Mouse (Mus musculus) embryo, embryonic 11 days (tissue): ENCODE measurements around the gene Mettl23.
"Not testable (repeated sequence)": the region's sequence is repeated elsewhere in the genome, so short reads cannot be mapped to it uniquely, and the experiment has no call there.

Experiments used
- DNase-seq: peaks from one replicate; pipeline ENCODE4 v3.0.0-alpha.2; 2015

Gene Mettl23

GRCm38 (mm10) chr11:116848086-116848876, 5.2 kb downstream of the Mettl23 start:
- DNase-seq, result no peak

- DNase-seq, result not testable (repeated sequence)
Observed at GRCm38 (mm10) chr11:116848877-116849178, 5.8 kb downstream of the Mettl23 start.

GRCm38 (mm10) chr11:116849587-116849986, 6.5 kb downstream of the Mettl23 start:
- DNase-seq, result no peak

- no peak for DNase-seq
Observed at GRCm38 (mm10) chr11:116850085-116850484, 7.0 kb downstream of the Mettl23 start.

DNA sequence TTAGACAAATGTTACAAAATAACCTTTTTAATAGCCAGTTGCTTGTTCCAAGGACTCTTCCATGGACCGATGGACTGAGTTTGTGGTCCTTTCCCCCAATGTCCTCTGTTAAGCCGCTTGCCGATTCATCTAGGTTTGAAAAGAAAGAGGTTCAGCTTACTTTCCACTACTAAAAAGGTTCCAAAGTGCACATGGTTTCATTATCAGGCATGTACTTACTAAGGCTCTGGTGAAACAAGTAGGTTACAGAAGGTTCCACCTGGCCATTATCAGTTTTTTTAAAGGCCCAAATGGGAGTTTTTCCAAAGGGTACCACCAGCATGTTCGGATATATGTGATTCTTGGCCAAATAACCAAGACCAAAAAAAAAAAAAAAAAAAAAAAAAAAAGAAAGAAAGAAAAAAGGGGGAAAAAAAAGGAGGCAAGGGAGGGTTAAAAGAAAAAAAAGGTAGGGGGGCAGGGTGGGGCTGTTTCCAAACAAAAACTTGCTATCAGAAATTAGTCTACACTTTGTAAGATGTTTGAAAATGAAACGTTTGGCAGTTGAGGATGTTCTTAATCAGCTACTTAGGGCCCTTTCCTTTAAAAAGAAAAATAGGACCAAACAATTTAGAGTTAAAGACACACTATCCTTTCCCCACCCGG, 7.9 kb downstream of the Mettl23 start:
- no peak for DNase-seq

GRCm38 (mm10) chr11:116851576-116852290, 8.7 kb downstream of the Mettl23 start:
- DNase-seq, result no peak

DNA sequence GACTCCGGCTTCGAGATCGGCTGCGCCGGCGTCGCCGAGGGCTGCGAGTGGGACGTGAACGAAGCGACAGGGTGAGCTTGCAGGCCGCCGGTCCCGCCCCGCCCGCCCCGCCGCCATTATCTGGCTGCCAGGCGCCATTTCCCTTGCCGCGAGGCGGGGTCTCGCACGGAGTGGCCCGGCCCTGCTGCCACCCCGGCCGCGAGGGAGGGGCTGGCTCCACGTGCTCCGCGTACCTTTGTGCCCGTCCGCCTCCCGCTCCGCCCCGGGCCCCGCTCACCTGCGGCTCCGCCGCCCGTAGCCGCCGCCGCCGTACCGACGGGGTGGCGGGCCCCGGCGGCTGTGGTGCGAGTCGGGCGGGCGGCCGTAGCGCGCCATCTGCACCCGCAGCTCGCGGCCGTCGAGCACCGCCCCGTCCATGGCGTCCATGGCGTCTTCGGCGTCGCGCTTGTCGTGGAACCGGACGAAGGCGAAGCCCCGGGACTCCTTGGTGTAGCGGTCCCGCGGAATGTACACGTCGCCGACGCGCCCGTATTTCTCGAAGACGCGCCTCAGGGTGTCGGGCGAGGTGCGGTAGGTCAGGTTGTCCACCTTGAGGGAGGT, 9.3 kb downstream of the Mettl23 start, which contains the start of gene Mfsd11:
Gene Mfsd11, plus strand, starts transcription at position 150 of the 600 bp plus-strand sequence.
- DNase-seq, result peak; percentile 85

GRCm38 (mm10) chr11:116852891-116853511, 9.9 kb downstream of the Mettl23 start, which contains the start of gene Srsf2:
Gene Srsf2 (minus strand): TSS chr11:116853094.
- DNase-seq, result peak; percentile 97

DNA sequence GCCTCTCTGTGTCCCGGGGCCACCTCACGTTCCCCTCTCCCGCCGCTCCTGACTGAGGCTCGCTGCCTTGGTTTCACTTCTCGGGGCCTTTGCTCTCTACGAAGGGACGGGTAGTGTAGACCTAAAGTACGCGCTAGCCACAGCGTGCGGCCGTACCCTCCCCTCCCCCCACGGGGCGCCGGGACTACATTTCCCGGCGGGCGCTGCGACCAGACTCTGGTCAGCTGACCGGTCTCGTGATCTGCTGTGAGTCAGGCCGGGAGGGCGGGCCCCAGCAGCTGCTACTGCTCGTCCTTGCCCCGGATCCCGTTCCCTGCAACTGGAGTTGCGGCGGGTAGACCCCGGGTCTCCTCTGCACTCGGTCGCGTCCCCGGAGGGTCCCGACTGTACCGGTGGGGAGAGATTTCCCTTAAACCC, 10.4 kb downstream of the Mettl23 start:
- DNase-seq, result peak; percentile 98

- no peak for DNase-seq
Observed at GRCm38 (mm10) chr11:116854279-116854678, 11.2 kb downstream of the Mettl23 start.

- peak; percentile 31 for DNase-seq
Observed at GRCm38 (mm10) chr11:116857183-116857850, 14.2 kb downstream of the Mettl23 start.

- no peak for DNase-seq
Observed at GRCm38 (mm10) chr11:116864444-116864843, 21.4 kb downstream of the Mettl23 start.

DNA sequence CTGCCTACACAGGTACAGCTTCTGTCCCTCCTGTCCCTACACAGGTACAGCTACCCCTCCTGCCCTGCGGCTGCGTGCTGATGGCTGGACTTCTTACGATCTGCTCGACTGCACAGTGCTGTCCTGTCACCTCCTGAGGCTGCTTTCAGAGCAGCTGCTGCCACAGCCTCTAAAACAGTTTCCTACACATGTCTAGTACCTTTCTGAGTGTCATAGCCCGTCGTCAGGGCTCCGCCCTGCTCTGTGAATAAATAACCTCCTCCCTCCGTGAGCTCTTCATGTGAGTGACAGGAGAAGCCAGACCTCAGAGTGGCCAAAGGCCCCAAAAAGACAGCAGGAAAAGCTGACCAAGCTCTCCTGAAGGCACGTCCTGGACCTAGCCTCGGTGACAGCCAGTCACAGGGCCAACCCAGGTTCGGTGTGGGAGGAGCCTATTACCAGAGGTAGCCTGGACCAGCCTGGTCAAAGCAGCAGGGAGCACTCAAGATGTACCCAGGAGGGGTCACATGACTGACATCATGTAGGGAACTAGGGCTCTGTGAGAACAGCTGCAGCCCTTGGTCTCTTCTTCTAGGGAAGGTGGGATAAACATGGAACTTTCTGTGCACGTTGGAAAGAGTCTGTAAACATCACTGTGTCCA, 23.0 kb downstream of the Mettl23 start:
- no peak for DNase-seq

GRCm38 (mm10) chr11:116868129-116868528, 25.1 kb downstream of the Mettl23 start:
- no peak for DNase-seq

GRCm38 (mm10) chr11:116869223-116869622, 26.1 kb downstream of the Mettl23 start:
- no peak for DNase-seq

GRCm38 (mm10) chr11:116869641-116870040, 26.6 kb downstream of the Mettl23 start:
- no peak for DNase-seq

- no peak for DNase-seq
Observed at GRCm38 (mm10) chr11:116871538-116871937, 28.5 kb downstream of the Mettl23 start.

GRCm38 (mm10) chr11:116873987-116874386, 30.9 kb downstream of the Mettl23 start:
- no peak for DNase-seq

DNA sequence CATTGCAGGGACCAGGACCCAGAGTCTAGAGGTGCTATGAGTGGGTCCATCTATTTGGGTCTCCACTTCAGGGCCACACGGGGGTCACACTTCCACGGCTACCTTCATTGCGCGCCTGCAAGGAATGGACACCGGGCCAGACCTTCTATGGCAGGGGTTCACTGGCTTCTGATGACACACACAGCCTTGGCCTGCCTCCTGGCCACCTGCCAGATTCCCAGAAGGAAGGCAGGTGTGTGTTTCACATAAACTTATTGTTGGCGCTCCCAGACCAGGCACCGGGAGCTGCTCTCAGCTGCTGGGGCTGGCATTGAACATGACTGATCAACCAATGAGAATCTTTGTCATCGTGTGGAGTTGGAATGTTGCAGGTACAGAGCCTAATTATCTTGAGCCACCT, 35.4 kb downstream of the Mettl23 start:
- DNase-seq, result no peak

- no peak for DNase-seq
Observed at GRCm38 (mm10) chr11:116880839-116881238, 37.8 kb downstream of the Mettl23 start.

DNA sequence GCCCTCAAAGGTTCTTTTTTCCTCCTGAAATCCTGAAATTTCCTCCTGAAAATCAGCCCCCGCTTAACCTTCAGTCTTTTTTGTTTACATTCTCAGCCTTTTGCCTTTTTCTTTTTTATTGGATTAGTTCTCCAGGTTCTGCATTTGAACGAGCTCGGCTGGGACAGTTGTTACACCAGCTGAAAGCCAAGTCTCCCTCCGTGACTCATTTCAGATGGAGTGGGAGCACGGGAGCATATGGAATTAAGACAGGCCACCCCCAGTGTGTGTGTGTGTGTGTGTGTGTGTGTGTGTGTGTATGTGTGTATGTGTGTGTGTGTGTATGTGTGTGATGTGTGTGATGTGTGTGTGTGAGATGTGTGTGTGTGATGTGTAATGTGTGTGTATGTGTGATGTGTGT, 38.4 kb downstream of the Mettl23 start:
- DNase-seq, result no peak

GRCm38 (mm10) chr11:116882446-116882845, 39.4 kb downstream of the Mettl23 start:
- DNase-seq, result no peak
